Mouse (Mus musculus) forebrain, embryonic 11.5 days (tissue): ENCODE results near the gene Leng8. TPM values are rescaled to one million over a fixed set of nuclear protein-coding genes. Genes with fewer than 3 reads are reported as not detected.
"Not testable (repeated sequence)": the region's sequence is repeated elsewhere in the genome, so short reads cannot be mapped to it uniquely, and the experiment has no call there.

Experiments used
- ATAC-seq: fragments of 200-750 bp; cut with Nextera tagmentation; replicated peaks from 2 replicates; pipeline ENCODE4 v1.8.0; 2017; ENCODE audit warnings: moderate TSS enrichment; ENCODE audit not compliant: low FRiP score
- DNase-seq: peaks from one replicate; pipeline ENCODE4 v3.0.0-alpha.2; 2017; ENCODE audit warnings: low spot score
- H3K27ac ChIP-seq: fragments of 300-500 bp; sonication (generic); 2 replicates; pipeline ENCODE4 v1.5.1; 2014; ENCODE audit warnings: low read depth, low read length
- H3K27me3 ChIP-seq: fragments of 300-500 bp; sonication (generic); 2 replicates; pipeline ENCODE4 v1.6.1; 2014; ENCODE audit warnings: mild to moderate bottlenecking, low read length, mixed read lengths; ENCODE audit not compliant: control insufficient read depth, insufficient read depth
- H3K36me3 ChIP-seq: fragments of 300-500 bp; sonication (generic); 2 replicates; pipeline ENCODE4 v1.6.1; 2014; ENCODE audit warnings: mild to moderate bottlenecking, low read length, moderate library complexity, mixed read lengths; ENCODE audit not compliant: control insufficient read depth, insufficient read depth
- H3K4me1 ChIP-seq: fragments of 300-500 bp; sonication (generic); replicated peaks from 2 replicates; pipeline ENCODE4 v1.6.1; 2014; ENCODE audit warnings: low read length, mixed read lengths; ENCODE audit not compliant: control insufficient read depth, insufficient read depth
- H3K4me2 ChIP-seq: fragments of 300-500 bp; sonication (generic); 2 replicates; pipeline ENCODE4 v1.6.1; 2014; ENCODE audit warnings: low read depth, mild to moderate bottlenecking, low read length, moderate library complexity, mixed read lengths; ENCODE audit not compliant: severe bottlenecking
- H3K4me3 ChIP-seq: fragments of 300-500 bp; sonication (generic); 2 replicates; pipeline ENCODE4 v1.5.1; 2014; ENCODE audit warnings: low read depth, low read length
- H3K9ac ChIP-seq: fragments of 300-500 bp; sonication (generic); 2 replicates; pipeline ENCODE4 v1.6.1; 2014; ENCODE audit warnings: low read length
- H3K9me3 ChIP-seq: fragments of 300-500 bp; sonication (generic); 2 replicates; pipeline ENCODE4 v1.6.1; 2016; ENCODE audit warnings: low read length, mixed read lengths; ENCODE audit not compliant: control insufficient read depth
- WGBS: fragments of 180-500 bp; shearing (Covaris S2); extraction: QIAGEN DNeasy Blood & Tissue Kit; methylation state at CpG from one replicate; pipeline ENCODE4 v1.1.7; 2014; 5-methylcytosine and 5-hydroxymethylcytosine counted together
- polyA plus RNA-seq: library from polyadenylated mRNA; unstranded; fragments of >200 nt; fragmentation: Nextera tagmentation; extraction: Ambion mirVana; gene quantifications from 2 replicates; pipeline ENCODE4 v1.2.1, GENCODE M21; 2014

The Leng8 gene
- polyA plus RNA-seq, 1 experiment from 2014 or later: 77.5 TPM

DNA sequence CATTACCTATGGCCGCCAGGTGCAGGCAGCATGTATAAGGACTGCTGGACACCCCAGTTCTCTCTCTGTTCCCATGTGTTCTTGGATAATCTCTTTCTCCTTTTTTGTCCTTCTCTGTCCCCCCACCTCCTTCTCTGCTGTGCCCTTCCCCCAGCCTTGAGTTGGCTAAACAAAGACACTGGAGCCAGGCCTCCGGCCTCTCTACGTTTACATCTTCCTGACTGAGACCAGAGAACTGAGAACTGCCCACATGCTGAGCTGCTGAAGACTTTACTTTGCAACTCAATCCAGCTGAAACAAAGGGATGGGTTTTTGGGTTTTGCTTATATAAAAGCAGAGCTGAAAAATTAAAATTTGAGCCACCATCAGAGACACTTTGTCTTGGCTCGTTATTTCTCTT is 18.1 kb downstream of the Leng8 start:
- Histone ChIP-seq H3K4me1 (peaks cover 7% of the 10 kb centered on the region; the same call in 1 of the 2 replicates), H3K9me3 (no peaks in the 10 kb centered on the region), H3K4me3 (no peak overlapping the region), H3K27me3 (peaks cover 17% of the 10 kb centered on the region), H3K27ac (no peak overlapping the region), H3K9ac (no peak overlapping the region), H3K4me2 (no peak overlapping the region), H3K36me3 (no peaks in the 10 kb centered on the region)
- DNase-seq (no peak), ATAC-seq (no peak)
- 41% methylated on average over 4 of the region's 4 CpGs for WGBS

DNA sequence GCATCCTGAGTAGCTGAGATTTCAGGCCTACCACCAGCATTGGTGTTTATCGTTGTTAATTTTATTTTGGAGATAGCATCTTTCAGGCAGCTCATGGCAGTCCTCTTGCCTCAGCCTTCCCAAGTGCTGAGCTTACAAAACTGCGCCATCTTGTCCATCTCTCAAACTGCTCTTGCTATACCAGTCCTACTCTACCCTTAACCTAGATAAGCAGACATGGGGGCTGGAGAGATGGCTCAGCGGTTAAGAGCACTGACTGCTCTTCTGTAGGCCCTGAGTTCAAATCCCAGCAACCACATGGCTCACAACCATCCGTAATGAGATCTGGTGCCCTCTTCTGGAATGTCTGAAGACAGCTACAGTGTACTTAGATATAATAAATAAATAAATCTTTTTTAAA is 24.8 kb downstream of the Leng8 start:
- H3K9ac ChIP-seq, H3K4me1 ChIP-seq, H3K4me3 ChIP-seq, ATAC-seq, H3K27me3 ChIP-seq, H3K27ac ChIP-seq, H3K4me2 ChIP-seq, DNase-seq, H3K9me3 ChIP-seq, H3K36me3 ChIP-seq: not testable (repeated sequence)
- 93% methylated on average over 4 of the region's 4 CpGs for WGBS

DNA sequence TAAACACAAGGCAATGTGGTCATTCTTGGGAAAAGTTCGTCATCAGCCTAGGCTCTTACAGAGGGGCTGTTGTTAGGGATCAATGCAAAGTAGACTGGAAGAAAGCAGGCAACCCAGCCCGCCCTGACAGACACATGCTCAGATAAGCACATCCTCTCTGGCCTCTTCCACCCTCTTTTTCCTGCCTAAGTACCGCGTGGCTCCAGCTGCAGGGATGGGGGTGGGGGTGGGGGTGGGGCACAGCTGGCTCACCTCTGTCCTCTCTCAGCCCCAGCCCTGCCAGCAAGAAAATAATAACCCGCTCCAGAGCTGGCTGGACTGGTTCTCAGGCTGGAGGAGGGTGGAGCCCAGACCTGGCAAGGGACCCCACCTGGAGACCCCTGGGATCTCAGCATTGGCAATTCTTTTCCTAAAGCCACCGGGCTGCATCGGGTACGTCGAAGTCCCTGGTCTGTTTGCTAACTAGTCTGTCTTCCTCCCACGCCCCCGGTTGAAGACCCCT is 26.8 kb downstream of the Leng8 start:
- H3K36me3 ChIP-seq: no peaks in the 10 kb centered on the region
- H3K27ac ChIP-seq: no peak overlapping the region
- no peaks in the 10 kb centered on the region for H3K9me3 ChIP-seq
- peak overlapping the region; percentile 27 for H3K4me3 ChIP-seq
- H3K27me3 ChIP-seq: no peaks in the 10 kb centered on the region
- ATAC-seq (peak; percentile 61), DNase-seq (peak; percentile 51)
- H3K4me2 ChIP-seq: peak overlapping the region; percentile 45
- no peaks in the 10 kb centered on the region; the same call in 1 of the 2 replicates for H3K4me1 ChIP-seq
- H3K9ac ChIP-seq: peak overlapping the region; percentile 23; the same call in 1 of the 2 replicates
- 3% methylated on average over 11 of the region's 11 CpGs for WGBS

DNA sequence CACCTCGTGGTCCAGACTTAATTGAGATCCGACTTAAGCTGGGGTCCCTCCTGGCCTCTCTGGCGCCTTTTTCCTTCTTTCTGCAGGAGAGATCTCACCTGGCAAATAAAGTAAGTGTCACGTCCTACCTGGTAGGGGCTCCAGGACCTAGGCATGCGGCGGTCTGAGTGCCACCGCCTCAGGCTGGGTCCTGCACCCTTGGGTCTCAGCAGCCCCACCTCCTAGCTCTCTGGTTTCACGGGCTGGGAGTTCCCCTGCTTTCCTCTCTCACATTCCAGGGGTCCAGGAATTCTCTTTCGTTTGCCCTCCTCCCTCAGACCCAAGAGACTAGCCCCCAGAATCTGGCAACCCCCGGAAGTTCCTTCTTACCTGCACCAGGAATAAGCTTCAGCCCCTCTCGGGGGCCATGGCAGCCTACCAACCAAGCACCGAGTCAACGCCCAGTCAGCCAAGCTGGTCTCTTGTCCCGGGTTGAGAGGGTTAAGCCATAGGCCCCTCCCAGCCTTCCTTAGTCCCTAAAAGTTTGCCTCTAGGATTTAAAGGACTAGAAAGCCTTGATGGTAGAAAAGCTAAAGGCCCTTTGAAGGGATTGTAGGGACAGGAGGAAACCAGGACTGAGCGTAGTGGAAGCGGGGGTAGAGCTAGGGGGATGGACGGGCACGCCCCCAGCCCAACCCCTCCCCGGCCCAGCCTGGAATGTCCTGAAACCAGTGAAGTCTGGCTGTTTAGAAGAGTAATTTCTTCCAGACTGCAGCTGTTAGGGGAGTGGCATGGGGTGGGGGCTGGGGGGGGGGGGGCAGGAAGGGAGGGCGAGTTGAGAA is 27.5 kb downstream of the Leng8 start, which contains the start of gene Cdc42ep5:
TSS of gene Cdc42ep5 (minus strand) at position 771 of the 821 bp plus-strand sequence.
- H3K4me3 ChIP-seq: peak within 1 kb of the TSS; percentile 27
- H3K4me1 ChIP-seq: no peaks in the 10 kb centered on the region; the same call in 1 of the 2 replicates
- H3K4me2 ChIP-seq: peak within 1 kb of the TSS; percentile 45
- H3K9me3 ChIP-seq: no peaks in the 10 kb centered on the region
- no peaks in the 10 kb centered on the region for H3K27me3 ChIP-seq
- peak; percentile 87 for ATAC-seq
- under 1% methylated on average over 19 of the region's 20 CpGs for WGBS
- no peak within 1 kb of the TSS for H3K27ac ChIP-seq
- peak; percentile 80 for DNase-seq
- H3K36me3 ChIP-seq: no peaks in the 10 kb centered on the region
- H3K9ac ChIP-seq: peak within 1 kb of the TSS; percentile 23; the same call in 1 of the 2 replicates

DNA sequence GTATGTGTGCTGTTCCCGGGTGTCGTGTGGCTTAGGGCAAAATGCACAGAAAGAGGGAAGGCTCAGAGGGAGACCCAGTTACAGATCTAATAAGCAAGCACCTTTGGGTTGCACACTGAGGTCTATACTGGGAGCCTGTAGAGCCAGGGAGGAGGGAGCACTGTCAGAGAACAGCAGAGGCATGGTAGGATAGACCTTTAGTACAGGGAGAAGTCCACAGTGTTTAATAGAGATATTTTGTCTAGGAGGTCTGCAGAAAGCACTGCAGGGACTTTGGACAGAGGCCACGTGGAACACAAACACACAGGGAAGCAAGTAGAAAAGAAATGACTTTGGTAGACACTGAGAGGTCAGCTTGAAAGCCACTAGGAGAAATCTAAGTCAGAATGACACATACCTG is 28.4 kb downstream of the Leng8 start:
- ATAC-seq: no peak

DNA sequence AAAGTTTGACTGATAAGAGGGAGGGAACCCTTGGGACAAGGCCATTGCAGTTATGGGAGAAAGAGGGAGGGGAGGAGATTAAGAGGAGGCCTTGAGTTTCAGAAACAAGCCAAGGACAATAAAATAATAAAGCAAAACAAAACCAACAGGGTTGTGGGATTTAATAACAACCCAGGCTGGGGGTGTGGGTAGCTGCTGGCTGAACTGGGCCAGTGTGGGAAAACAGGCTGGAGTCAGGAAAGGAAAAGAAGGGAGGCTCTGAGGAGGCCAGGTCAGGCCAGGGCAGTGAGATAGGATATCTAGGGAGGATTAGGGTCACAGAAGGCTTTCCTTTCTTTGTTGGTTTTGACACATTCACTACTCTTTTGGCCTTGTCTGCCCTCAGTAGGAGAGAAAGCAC is 30.3 kb downstream of the Leng8 start:
- H3K4me2 ChIP-seq: no peak overlapping the region
- ATAC-seq (no peak), DNase-seq (no peak)
- no peak overlapping the region for H3K4me3 ChIP-seq
- H3K4me1 ChIP-seq: no peaks in the 10 kb centered on the region; the same call in 1 of the 2 replicates
- no peaks in the 10 kb centered on the region for H3K9me3 ChIP-seq
- H3K27ac ChIP-seq: no peak overlapping the region
- no peaks in the 10 kb centered on the region for H3K27me3 ChIP-seq
- H3K9ac ChIP-seq: no peak overlapping the region
- H3K36me3 ChIP-seq: no peaks in the 10 kb centered on the region

More for the DNA sequence above, 28.4 kb downstream of the Leng8 start:
- Histone ChIP-seq H3K36me3 (no peaks in the 10 kb centered on the region), H3K27ac (no peak overlapping the region), H3K4me2 (0 out of 2 replicates have a peak overlapping the region, but pooled peaks have one; percentile 18), H3K9ac (no peak overlapping the region), H3K4me3 (no peak overlapping the region), H3K27me3 (no peaks in the 10 kb centered on the region), H3K4me1 (no peaks in the 10 kb centered on the region; the same call in 1 of the 2 replicates), H3K9me3 (no peaks in the 10 kb centered on the region)
- WGBS: 27% methylated on average over 3 of the region's 3 CpGs
- DNase-seq: no peak

DNA sequence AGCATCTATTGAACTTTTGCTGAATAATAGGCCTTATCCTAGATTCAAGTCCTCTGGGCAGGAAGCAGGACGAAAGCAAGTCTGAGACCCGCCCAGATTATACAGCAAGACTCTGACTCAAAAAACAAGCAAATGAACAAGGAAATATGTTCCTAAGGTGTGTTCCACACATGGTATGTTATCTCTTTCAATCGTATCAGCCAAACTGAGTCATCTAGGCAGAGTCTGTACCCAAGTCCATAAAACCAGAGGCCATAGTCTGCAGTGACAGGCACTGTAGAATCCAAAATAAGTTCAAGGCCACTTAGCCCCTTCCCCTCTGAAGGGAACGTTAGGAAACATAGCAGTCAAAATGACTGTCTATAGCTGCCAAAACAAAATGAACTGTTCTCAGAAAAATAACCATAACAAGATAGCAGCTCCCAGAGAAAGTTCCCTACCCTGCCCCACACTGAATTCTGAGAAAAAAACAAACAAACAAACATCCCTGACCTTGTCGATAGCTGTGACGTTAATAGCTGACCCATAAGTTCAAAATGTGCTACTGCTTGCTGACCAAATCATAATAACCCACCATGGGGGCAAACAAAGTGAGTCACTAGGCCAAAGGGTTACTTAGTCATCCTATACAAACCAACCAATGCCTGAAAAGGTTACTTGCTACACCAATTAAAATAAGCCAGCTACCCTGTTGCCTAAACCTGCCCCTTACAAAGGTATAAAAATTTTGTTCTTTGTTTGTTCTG is 33.5 kb downstream of the Leng8 start:
- Histone ChIP-seq H3K9ac (no peak overlapping the region), H3K4me3 (no peak overlapping the region), H3K36me3 (no peaks in the 10 kb centered on the region), H3K27ac (no peak overlapping the region), H3K4me2 (no peak overlapping the region), H3K27me3 (no peaks in the 10 kb centered on the region), H3K9me3 (no peaks in the 10 kb centered on the region), H3K4me1 (no peaks in the 10 kb centered on the region)
- no peak for ATAC-seq
- WGBS: 88% methylated on average over 6 of the region's 6 CpGs
- no peak for DNase-seq

GRCm38 (mm10) chr7:4178438-4178837 is 41.6 kb downstream of the Leng8 start:
- H3K36me3 ChIP-seq: no peaks in the 10 kb centered on the region
- WGBS: 42% methylated on average over 3 of the region's 3 CpGs
- no peak overlapping the region for H3K27ac ChIP-seq

More at GRCm38 (mm10) chr7:4178438-4178837, 41.6 kb downstream of the Leng8 start:
- no peaks in the 10 kb centered on the region for H3K9me3 ChIP-seq
- DNase-seq (no peak), ATAC-seq (no peak)
- no peaks in the 10 kb centered on the region for H3K27me3 ChIP-seq
- no peaks in the 10 kb centered on the region for H3K4me1 ChIP-seq
- H3K4me3 ChIP-seq: no peak overlapping the region
- no peak overlapping the region for H3K9ac ChIP-seq
- no peak overlapping the region for H3K4me2 ChIP-seq
